Mouse (Mus musculus) liver, embryonic 15.5 days (tissue): Measurements from ENCODE around the gene Calcr. TPM values are rescaled to one million over a fixed set of nuclear protein-coding genes. Genes with fewer than 3 reads are reported as not detected.
"Not testable (repeated sequence)": the region's sequence is repeated elsewhere in the genome, so short reads cannot be mapped to it uniquely, and the experiment has no call there.

ENCODE experiments used
- ATAC-seq: fragments of 200-750 bp; cut with Nextera tagmentation; 2 replicates; pipeline ENCODE4 v1.8.0; 2017; ENCODE audit warnings: moderate number of reproducible peaks, mild to moderate bottlenecking, moderate library complexity; ENCODE audit not compliant: insufficient read depth
- H3K27ac ChIP-seq: fragments of 300-500 bp; sonication (generic); replicated peaks from 2 replicates; pipeline ENCODE4 v1.5.1; 2015; ENCODE audit warnings: mild to moderate bottlenecking, inconsistent platforms
- H3K27me3 ChIP-seq: fragments of 300-500 bp; sonication (generic); 2 replicates; pipeline ENCODE4 v1.6.1; 2015; ENCODE audit warnings: mild to moderate bottlenecking, inconsistent platforms
- H3K36me3 ChIP-seq: fragments of 300-500 bp; sonication (generic); replicated peaks from 2 replicates; pipeline ENCODE4 v1.6.1; 2015; ENCODE audit warnings: moderate library complexity, mild to moderate bottlenecking, inconsistent platforms
- H3K4me1 ChIP-seq: fragments of 300-500 bp; sonication (generic); replicated peaks from 2 replicates; pipeline ENCODE4 v1.6.1; 2015; ENCODE audit warnings: inconsistent platforms
- H3K4me2 ChIP-seq: fragments of 300-500 bp; sonication (generic); 2 replicates; pipeline ENCODE4 v1.6.1; 2015; ENCODE audit warnings: moderate library complexity, mild to moderate bottlenecking, inconsistent platforms
- H3K4me3 ChIP-seq: fragments of 300-500 bp; sonication (generic); replicated peaks from 2 replicates; pipeline ENCODE4 v1.5.1; 2015; ENCODE audit warnings: mild to moderate bottlenecking, inconsistent platforms
- H3K9ac ChIP-seq: fragments of 300-500 bp; sonication (generic); 2 replicates; pipeline ENCODE4 v1.6.1; 2015; ENCODE audit warnings: moderate library complexity, mild to moderate bottlenecking, inconsistent platforms
- H3K9me3 ChIP-seq: fragments of 300-500 bp; sonication (generic); replicated peaks from 2 replicates; pipeline ENCODE4 v1.6.1; 2016; ENCODE audit warnings: inconsistent platforms
- WGBS: fragments of 180-500 bp; shearing (Covaris S2); methylation state at CpG from one replicate; pipeline ENCODE4 v1.1.7; 2015; ENCODE audit warnings: mixed read lengths; ENCODE audit not compliant: insufficient replicate concordance; 5-methylcytosine and 5-hydroxymethylcytosine counted together
- polyA plus RNA-seq: library from polyadenylated mRNA; unstranded; fragments of >200 nt; fragmentation: Nextera tagmentation; extraction: Ambion mirVana; gene quantifications from 2 replicates; pipeline ENCODE4 v1.2.1, GENCODE M21; 2015

Calcr gene
- not detected in 2 replicates for polyA plus RNA-seq

DNA sequence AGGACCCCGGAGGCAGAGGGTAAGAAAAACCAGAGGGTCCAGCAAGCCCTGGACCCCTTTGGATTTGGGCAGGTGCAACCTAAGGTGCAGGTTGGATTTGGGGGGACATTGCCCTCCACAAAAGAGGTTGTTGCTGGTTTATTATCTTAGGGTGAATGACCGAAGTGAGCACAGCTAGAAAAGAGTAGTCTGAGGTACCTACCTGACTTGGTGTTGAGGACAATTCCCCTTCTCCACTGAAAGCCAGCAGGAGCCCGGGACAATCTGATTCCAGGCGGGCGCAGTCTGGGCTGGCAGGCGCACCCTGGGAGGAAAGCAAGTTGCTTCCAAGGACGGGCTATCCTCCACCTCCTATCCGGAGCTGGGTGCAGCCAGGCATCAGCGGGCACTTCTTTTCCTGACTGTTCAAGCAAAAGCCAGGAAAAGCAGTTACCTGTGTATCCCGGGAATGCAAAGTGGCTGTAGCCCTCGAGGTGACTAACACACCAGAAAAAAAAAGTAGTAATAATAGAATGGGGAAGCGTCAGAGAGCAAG is at the start of gene Calcr:
Gene Calcr, minus strand, starts transcription at position 485 of the 535 bp plus-strand sequence.
- H3K9me3 ChIP-seq: no peaks in the 10 kb centered on the region
- H3K27ac ChIP-seq: no peak within 1 kb of the TSS
- peak within 1 kb of the TSS; percentile 23; the same call in 1 of the 2 replicates for H3K4me3 ChIP-seq
- H3K4me1 ChIP-seq: no peaks in the 10 kb centered on the region
- H3K4me2 ChIP-seq: peak within 1 kb of the TSS; percentile 48
- no peaks in the 10 kb centered on the region for H3K36me3 ChIP-seq
- H3K9ac ChIP-seq: no peak within 1 kb of the TSS
- WGBS: 3% methylated on average over 12 of the region's 12 CpGs
- H3K27me3 ChIP-seq: peaks cover 30% of the 10 kb centered on the region
- no peak for ATAC-seq

DNA sequence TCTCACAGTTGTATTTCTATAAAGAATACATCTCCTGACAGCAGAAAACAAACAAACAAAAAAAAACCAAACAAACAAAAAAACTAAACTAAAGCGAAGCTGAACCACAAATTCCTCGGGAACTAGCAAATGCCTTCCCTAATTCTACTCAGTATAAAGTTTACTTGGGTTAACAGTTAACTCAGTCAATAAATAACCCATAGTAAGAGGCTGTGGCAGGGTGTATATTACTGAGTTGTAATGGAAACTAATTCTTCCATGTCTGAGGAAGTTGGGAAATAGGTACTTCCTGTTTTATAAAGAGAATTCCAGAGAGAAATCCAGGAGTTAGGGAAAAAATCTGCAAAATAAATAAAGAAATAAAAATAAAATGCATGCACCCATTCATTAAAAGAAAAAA is 3.0 kb upstream of the Calcr start:
- Histone ChIP-seq H3K9me3 (no peaks in the 10 kb centered on the region), H3K27ac (no peak overlapping the region), H3K9ac (no peak overlapping the region), H3K4me2 (no peak overlapping the region), H3K36me3 (no peaks in the 10 kb centered on the region), H3K4me1 (no peaks in the 10 kb centered on the region), H3K4me3 (no peak overlapping the region), H3K27me3 (peaks cover 30% of the 10 kb centered on the region)
- no peak for ATAC-seq
- WGBS: 60% methylated on average over 2 of the region's 2 CpGs

DNA sequence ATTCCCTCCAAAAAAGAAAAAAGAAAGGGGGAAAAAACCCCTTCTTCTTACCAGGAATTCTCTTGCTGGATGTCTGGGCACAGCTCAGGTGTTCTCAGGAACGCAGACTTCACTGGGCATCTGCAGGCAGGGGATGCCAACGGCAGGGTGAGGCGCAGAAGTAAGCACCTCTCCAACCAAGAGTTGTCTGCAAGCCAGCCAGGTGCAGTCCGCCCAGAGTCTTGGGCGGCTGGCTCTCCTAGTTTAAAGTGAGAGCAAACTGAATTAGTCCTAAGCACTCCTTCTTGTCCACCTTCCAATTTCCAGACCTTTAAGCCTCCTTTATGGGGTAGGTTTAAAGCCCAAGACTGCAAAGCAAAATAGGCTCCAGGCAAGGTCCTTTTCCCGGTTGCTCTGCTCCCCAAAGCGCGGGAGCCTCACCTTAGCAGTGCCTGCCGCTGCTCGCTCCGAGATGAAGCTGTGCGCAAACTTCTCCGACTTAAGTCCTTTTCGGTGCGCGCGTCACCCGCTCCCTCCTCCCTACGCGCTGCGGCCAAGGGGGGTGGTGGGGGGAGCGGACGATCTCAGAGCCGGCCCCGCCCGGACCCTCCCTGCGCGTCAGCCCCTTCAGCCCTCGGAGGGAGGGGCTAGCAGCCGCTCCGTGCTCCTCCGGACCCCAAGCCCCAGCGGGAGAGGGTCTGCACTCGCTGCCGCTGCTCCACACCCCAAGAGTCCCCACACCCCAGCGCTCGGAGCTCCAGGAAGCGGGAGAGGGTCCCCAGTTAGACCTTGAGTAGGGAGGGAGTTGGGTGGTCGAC is 1.1 kb downstream of the Calcr start:
- WGBS: 1% methylated on average over 38 of the region's 39 CpGs
- no peak for ATAC-seq
- H3K4me1 ChIP-seq: no peaks in the 10 kb centered on the region
- peak overlapping the region; percentile 48 for H3K4me2 ChIP-seq
- H3K9ac ChIP-seq: no peak overlapping the region
- no peaks in the 10 kb centered on the region for H3K9me3 ChIP-seq
- no peak overlapping the region for H3K27ac ChIP-seq
- H3K36me3 ChIP-seq: no peaks in the 10 kb centered on the region
- H3K27me3 ChIP-seq: peaks cover 30% of the 10 kb centered on the region
- peak overlapping the region; percentile 23; the same call in 1 of the 2 replicates for H3K4me3 ChIP-seq

DNA sequence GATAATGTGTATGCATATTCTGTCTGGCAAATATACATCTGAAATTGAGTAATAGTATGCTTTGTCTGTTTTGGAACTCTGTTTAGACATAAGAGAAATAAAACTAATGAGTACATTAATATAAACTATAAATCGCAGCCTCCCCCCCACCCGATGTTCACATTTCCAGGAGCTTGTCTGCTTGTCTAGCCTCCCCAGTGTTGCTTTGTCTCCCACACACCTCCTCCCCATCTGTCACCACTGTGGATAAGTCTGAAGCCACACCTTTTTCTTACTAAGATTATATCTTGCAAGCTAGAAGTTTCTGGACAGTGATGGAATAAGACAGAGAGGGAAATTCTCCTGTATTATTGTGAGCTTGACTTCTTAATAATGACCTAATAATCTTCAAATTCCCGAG is 12.9 kb downstream of the Calcr start:
- Histone ChIP-seq H3K4me2 (no peak overlapping the region), H3K27ac (no peak overlapping the region), H3K9me3 (no peaks in the 10 kb centered on the region), H3K27me3 (no peaks in the 10 kb centered on the region), H3K36me3 (no peaks in the 10 kb centered on the region), H3K4me1 (no peaks in the 10 kb centered on the region), H3K4me3 (no peak overlapping the region), H3K9ac (no peak overlapping the region)
- ATAC-seq: no peak
- 54% methylated on average over 3 of the region's 3 CpGs for WGBS

DNA sequence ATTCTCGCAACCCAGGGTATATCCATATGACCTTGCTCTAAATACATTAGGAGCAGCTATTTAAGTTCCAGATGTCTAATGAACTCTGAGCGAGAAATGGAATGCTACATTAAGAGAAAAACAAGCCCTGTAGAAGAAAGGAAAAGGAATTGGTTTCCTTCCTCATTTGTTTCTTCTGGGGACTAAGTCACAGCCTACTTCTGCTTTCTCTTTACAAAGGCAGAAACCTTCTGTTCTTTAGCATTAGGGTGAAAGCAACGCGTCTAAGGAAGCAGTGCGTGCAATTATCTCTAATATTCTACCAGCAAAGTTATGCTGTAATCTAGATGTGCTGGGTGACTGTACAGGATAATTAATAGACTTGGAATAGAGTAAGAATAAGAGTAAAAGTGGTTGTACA is 14.9 kb downstream of the Calcr start:
- 25% methylated on average over 5 of the region's 5 CpGs for WGBS
- Histone ChIP-seq H3K27me3 (no peaks in the 10 kb centered on the region), H3K27ac (no peak overlapping the region), H3K9me3 (no peaks in the 10 kb centered on the region), H3K4me2 (no peak overlapping the region), H3K9ac (no peak overlapping the region), H3K4me3 (no peak overlapping the region), H3K36me3 (no peaks in the 10 kb centered on the region), H3K4me1 (no peaks in the 10 kb centered on the region)
- ATAC-seq: no peak

DNA sequence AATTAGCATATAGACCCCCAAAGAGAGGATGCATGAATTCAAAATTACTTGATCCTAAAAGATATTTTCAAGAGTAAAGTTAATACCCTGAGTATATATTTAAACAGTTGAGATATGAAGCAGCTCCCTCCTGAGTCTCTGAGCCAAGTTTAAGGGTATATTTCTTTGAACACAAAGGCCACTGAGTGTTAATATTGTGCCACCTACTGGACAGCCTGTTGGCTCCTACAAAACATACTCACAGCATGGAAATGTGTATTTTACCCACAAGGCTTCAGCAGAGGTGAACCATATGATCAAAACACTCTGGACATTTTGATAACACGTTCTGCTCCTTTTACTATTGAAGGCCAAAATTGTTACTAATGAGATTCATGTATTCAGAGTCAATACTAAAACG is 19.0 kb downstream of the Calcr start:
- Histone ChIP-seq H3K9ac (no peak overlapping the region), H3K36me3 (no peaks in the 10 kb centered on the region), H3K9me3 (no peaks in the 10 kb centered on the region), H3K27ac (no peak overlapping the region), H3K4me2 (no peak overlapping the region), H3K27me3 (no peaks in the 10 kb centered on the region), H3K4me1 (no peaks in the 10 kb centered on the region), H3K4me3 (no peak overlapping the region)
- ATAC-seq: no peak
- 12% methylated on average over 2 of the region's 2 CpGs for WGBS

DNA sequence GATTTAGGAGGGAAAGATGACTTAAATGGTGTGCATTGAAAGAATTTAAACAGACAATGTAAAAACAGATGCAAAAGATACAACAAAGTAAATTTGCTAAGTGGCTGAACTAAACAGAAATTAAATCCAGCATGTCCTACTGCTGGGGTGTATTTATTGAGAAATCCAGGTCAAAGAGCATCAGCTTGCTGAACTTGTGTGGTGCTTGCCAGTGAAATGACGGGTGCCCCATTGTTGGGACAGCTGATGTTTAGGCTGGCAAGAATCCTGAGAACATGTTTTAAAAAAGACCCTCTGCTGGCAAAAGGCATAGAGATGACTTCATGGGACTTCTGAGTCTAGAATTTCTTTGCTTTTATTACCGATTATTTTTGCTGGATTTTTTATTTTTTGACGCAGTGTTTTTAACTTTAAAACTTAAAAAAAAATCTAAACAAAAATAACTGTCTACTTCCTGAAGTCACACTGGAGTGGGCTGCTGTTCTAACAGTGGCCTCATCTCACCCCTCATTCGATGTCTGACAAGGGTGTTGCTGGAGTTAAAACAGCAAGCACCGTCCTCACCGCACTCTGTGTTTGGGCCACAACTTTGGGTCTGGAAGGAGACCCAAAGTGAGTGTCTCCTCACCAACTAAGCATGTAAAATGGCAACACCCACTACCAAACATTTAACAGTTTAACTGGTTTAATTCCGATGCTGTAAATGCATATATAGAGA is 22.4 kb downstream of the Calcr start:
- ATAC-seq: no peak

DNA sequence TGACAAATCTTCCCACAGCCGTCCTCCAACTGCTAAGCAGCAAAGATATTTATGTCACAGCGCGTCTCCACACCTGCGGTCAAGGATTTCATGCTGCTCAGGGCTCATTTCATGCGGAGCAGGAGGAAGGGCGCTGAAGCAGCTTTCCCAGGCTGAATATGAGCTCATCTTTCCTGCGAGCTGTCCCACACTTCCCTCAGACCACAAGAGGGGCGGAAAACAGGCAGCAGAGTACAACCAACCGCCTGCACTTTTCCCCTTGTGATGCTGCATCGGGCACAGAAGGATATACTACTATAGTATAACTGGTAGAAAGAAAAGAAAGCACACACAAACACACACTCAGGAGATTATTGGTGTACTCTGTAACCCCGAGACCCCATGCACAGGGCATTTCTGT is 23.2 kb downstream of the Calcr start:
- Histone ChIP-seq H3K36me3 (no peaks in the 10 kb centered on the region), H3K27ac (no peak overlapping the region), H3K4me3 (no peak overlapping the region), H3K9me3 (no peaks in the 10 kb centered on the region), H3K4me2 (no peak overlapping the region), H3K9ac (no peak overlapping the region), H3K27me3 (no peaks in the 10 kb centered on the region), H3K4me1 (no peaks in the 10 kb centered on the region)
- no peak for ATAC-seq
- WGBS: 35% methylated on average over 11 of the region's 11 CpGs

More for the DNA sequence above, 22.4 kb downstream of the Calcr start:
- H3K36me3 ChIP-seq: no peaks in the 10 kb centered on the region
- no peak overlapping the region for H3K4me3 ChIP-seq
- no peaks in the 10 kb centered on the region for H3K27me3 ChIP-seq
- H3K9me3 ChIP-seq: no peaks in the 10 kb centered on the region
- 57% methylated on average over 7 of the region's 7 CpGs for WGBS
- no peak overlapping the region for H3K9ac ChIP-seq
- no peaks in the 10 kb centered on the region for H3K4me1 ChIP-seq
- no peak overlapping the region for H3K4me2 ChIP-seq
- H3K27ac ChIP-seq: no peak overlapping the region

DNA sequence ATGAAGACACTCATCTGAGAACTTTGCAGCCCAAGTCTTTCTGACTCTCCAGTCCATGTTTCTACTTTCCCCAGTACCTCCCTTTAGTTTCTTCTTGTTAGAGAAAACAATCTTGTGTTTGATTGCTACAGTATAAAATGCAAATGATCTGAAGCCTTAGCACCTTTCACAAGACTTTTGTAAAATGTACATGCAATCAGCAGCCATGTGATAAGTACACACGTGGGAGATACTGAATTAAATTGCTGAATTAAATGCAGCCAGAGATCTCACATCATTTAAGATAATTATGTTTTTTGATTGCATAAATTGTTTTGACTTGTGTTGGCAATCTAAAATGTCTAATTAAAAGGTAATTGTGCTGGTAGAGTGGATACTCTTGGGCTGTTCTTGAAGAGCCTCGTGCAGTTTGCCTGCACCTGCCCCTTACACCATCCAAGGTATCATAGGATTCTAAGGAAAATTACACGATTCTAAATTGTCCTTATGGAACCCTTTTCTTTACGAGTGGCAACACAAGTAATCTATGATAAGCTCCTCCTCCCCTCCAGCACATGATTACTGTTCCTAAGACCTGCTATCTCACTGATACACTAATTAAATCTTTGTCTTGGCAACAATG is 34.2 kb downstream of the Calcr start:
- Histone ChIP-seq H3K4me2 (no peak overlapping the region), H3K9ac (no peak overlapping the region), H3K27me3 (no peaks in the 10 kb centered on the region), H3K27ac (no peak overlapping the region), H3K36me3 (no peaks in the 10 kb centered on the region), H3K4me1 (no peaks in the 10 kb centered on the region), H3K4me3 (no peak overlapping the region), H3K9me3 (no peaks in the 10 kb centered on the region)
- 46% methylated on average over 4 of the region's 4 CpGs for WGBS
- no peak for ATAC-seq

DNA sequence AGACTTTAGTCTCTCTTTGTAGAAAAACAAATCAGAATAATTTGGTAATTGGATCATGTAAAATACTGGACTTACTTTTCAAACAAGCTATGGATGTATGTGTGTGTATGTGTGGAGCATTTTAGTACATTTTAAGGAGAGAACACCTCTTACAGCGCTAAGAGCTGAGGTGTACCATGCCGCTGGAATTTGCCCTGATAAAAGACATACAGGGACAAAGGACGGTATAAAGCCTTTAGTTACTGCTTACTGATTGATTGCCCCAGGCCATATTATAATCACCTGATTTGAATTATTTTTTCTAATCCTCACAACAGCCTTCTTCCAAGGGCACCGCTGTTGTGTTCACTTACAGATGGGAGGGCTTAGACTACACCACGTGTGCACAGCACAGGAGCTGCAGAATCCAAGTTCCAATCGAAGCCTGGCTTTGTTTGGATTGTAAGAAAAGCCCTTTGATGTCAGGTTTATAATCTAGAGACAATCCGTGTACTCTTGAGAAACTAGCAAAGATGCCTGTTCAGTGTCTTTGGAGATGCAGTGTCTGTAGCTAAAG is 76.3 kb downstream of the Calcr start:
- WGBS: 65% methylated on average over 7 of the region's 7 CpGs
- Histone ChIP-seq H3K9me3 (no peaks in the 10 kb centered on the region), H3K27ac (no peak overlapping the region), H3K9ac (no peak overlapping the region), H3K4me1 (no peaks in the 10 kb centered on the region), H3K36me3 (no peaks in the 10 kb centered on the region), H3K4me2 (no peak overlapping the region), H3K4me3 (no peak overlapping the region), H3K27me3 (no peaks in the 10 kb centered on the region)
- ATAC-seq: no peak

DNA sequence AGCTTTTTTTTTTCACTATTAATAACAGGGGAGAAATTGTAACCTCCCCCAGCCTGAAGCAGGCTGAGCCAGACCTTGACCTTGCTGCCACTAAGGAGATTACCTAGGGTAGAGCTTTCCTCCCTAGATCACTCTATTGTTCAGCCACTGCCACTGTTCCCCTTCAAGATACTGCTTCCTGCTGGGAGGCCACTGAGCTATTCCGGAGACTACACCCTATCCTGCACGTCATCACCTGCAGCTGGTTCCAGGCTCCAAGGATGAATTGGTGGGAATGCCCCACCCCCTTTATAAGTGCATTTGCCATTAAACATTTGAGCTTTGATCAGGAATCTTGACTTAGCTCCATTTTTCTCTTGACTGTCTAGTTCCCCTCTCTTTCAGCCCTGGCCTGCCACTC is 86.2 kb downstream of the Calcr start:
- not testable (repeated sequence) for H3K36me3 ChIP-seq, H3K9ac ChIP-seq, H3K4me2 ChIP-seq, H3K4me1 ChIP-seq, H3K27ac ChIP-seq, ATAC-seq, H3K9me3 ChIP-seq, H3K4me3 ChIP-seq, H3K27me3 ChIP-seq
- WGBS: 47% methylated on average over 2 of the region's 2 CpGs
